Mouse (Mus musculus) stomach, postnatal 0 days (tissue): ENCODE results near the gene Ripk1. TPM values are rescaled to one million over a fixed set of nuclear protein-coding genes. Genes with fewer than 3 reads are reported as not detected.

Experiments
- ATAC-seq: fragments of 200-750 bp; cut with Nextera tagmentation; 2 replicates; pipeline ENCODE4 v1.8.0; 2017; ENCODE audit not compliant: low FRiP score, low TSS enrichment
- DNase-seq: peaks from one replicate; pipeline ENCODE4 v3.0.0-alpha.2; 2016; ENCODE audit warnings: low spot score
- H3K27ac ChIP-seq: fragments of 300-500 bp; sonication (generic); replicated peaks from 2 replicates; pipeline ENCODE4 v1.5.1; 2014; ENCODE audit warnings: mild to moderate bottlenecking, control low read depth
- H3K27me3 ChIP-seq: fragments of 300-500 bp; sonication (generic); 2 replicates; pipeline ENCODE4 v1.6.1; 2014; ENCODE audit warnings: low read length; ENCODE audit not compliant: control insufficient read depth, insufficient read depth
- H3K36me3 ChIP-seq: fragments of 300-500 bp; sonication (generic); 2 replicates; pipeline ENCODE4 v1.6.1; 2014; ENCODE audit warnings: low read length, mixed read lengths; ENCODE audit not compliant: control insufficient read depth, insufficient read depth
- H3K4me1 ChIP-seq: fragments of 300-500 bp; sonication (generic); replicated peaks from 2 replicates; pipeline ENCODE4 v1.6.1; 2014; ENCODE audit warnings: antibody characterized with exemption; ENCODE audit not compliant: control insufficient read depth, insufficient read depth
- H3K4me2 ChIP-seq: fragments of 300-500 bp; sonication (generic); replicated peaks from 2 replicates; pipeline ENCODE4 v1.6.1; 2014; ENCODE audit warnings: low read depth, mild to moderate bottlenecking, control low read depth, moderate library complexity
- H3K4me3 ChIP-seq: fragments of 300-500 bp; sonication (generic); 2 replicates; pipeline ENCODE4 v1.5.1; 2014; ENCODE audit warnings: low read depth, low read length, control low read depth
- H3K9ac ChIP-seq: fragments of 300-500 bp; sonication (generic); 2 replicates; pipeline ENCODE4 v1.6.1; 2014; ENCODE audit warnings: mild to moderate bottlenecking, low read length, control low read depth, mixed read lengths
- H3K9me3 ChIP-seq: fragments of 300-500 bp; sonication (generic); 2 replicates; pipeline ENCODE4 v1.6.1; 2016; ENCODE audit warnings: low read length; ENCODE audit not compliant: control insufficient read depth
- CTCF ChIP-seq: IDR thresholded peaks from 2 replicates; pipeline ENCODE4 v1.5.1; 2016; ENCODE audit warnings: antibody characterized with exemption, low read depth, mild to moderate bottlenecking, moderate library complexity
- EP300 ChIP-seq: optimal IDR thresholded peaks from 2 replicates; pipeline ENCODE3; 2016; ENCODE audit warnings: antibody characterized with exemption
- WGBS: fragments of 180-500 bp; shearing (Covaris S2); extraction: QIAGEN DNeasy Blood & Tissue Kit; methylation state at CpG from one replicate; pipeline ENCODE4 v1.1.7; 2014; 5-methylcytosine and 5-hydroxymethylcytosine counted together
- polyA plus RNA-seq: library from polyadenylated mRNA; unstranded; fragments of >200 nt; fragmentation: Nextera tagmentation; extraction: Ambion mirVana; gene quantifications from 2 replicates; pipeline ENCODE4 v1.2.1, GENCODE M21; 2015

Gene Ripk1
- polyA plus RNA-seq, 1 experiment from 2014 or later = 13.2 TPM

GRCm38 (mm10) chr13:34043716-34044393 is 41.7 kb downstream of the Ripk1 start:
- H3K4me2 ChIP-seq = no peak overlapping the region
- no peak for ATAC-seq
- WGBS = 69% methylated on average over 7 of the region's 7 CpGs

GRCm38 (mm10) chr13:34045511-34046249 is 43.5 kb downstream of the Ripk1 start:
- Histone ChIP-seq H3K27me3 (no peaks in the 10 kb centered on the region), H3K4me3 (no peak overlapping the region), H3K9me3 (no peaks in the 10 kb centered on the region), H3K36me3 (0 out of 2 replicates have a peak, but pooled peaks cover 7% of the 10 kb centered on the region), H3K4me2 (no peak overlapping the region), H3K27ac (no peak overlapping the region), H3K9ac (no peak overlapping the region), H3K4me1 (no peaks in the 10 kb centered on the region)
- WGBS = 41% methylated on average over 5 of the region's 5 CpGs
- ATAC-seq = peak; percentile 63
- DNase-seq = peak; percentile 17
- no peak for TF ChIP-seq CTCF
- TF ChIP-seq EP300 = no peak

More at GRCm38 (mm10) chr13:34043716-34044393, 41.7 kb downstream of the Ripk1 start:
- no peaks in the 10 kb centered on the region for H3K27me3 ChIP-seq
- H3K36me3 ChIP-seq = 0 out of 2 replicates have a peak, but pooled peaks cover 4% of the 10 kb centered on the region
- H3K27ac ChIP-seq = no peak overlapping the region
- no peaks in the 10 kb centered on the region for H3K9me3 ChIP-seq
- TF ChIP-seq CTCF (no peak), EP300 (no peak)
- no peak overlapping the region for H3K9ac ChIP-seq
- no peaks in the 10 kb centered on the region for H3K4me1 ChIP-seq
- DNase-seq = no peak
- H3K4me3 ChIP-seq = no peak overlapping the region

GRCm38 (mm10) chr13:34046421-34047012 is 44.4 kb downstream of the Ripk1 start:
- 42% methylated on average over 11 of the region's 11 CpGs for WGBS
- DNase-seq (peak; percentile 76), ATAC-seq (peak; percentile 88)
- H3K4me2 ChIP-seq = no peak overlapping the region
- H3K4me3 ChIP-seq = no peak overlapping the region
- H3K9me3 ChIP-seq = no peaks in the 10 kb centered on the region
- H3K9ac ChIP-seq = no peak overlapping the region
- 0 out of 2 replicates have a peak, but pooled peaks cover 10% of the 10 kb centered on the region for H3K36me3 ChIP-seq
- no peaks in the 10 kb centered on the region for H3K27me3 ChIP-seq
- TF ChIP-seq EP300 = no peak
- peak; percentile 96 for TF ChIP-seq CTCF
- H3K4me1 ChIP-seq = no peaks in the 10 kb centered on the region
- H3K27ac ChIP-seq = no peak overlapping the region

GRCm38 (mm10) chr13:34047526-34047925 is 45.4 kb downstream of the Ripk1 start:
- H3K4me1 ChIP-seq = no peaks in the 10 kb centered on the region
- TF ChIP-seq EP300 (no peak), CTCF (no peak)
- H3K9ac ChIP-seq = no peak overlapping the region
- DNase-seq = no peak
- WGBS = 89% methylated on average over 3 of the region's 3 CpGs
- H3K4me2 ChIP-seq = no peak overlapping the region
- no peaks in the 10 kb centered on the region for H3K27me3 ChIP-seq
- H3K9me3 ChIP-seq = no peaks in the 10 kb centered on the region
- H3K36me3 ChIP-seq = 0 out of 2 replicates have a peak, but pooled peaks cover 10% of the 10 kb centered on the region
- no peak for ATAC-seq
- no peak overlapping the region for H3K27ac ChIP-seq
- no peak overlapping the region for H3K4me3 ChIP-seq

- H3K36me3 ChIP-seq = 0 out of 2 replicates have a peak, but pooled peaks cover 10% of the 10 kb centered on the region
- H3K4me2 ChIP-seq = no peak overlapping the region
- ATAC-seq = no peak
- H3K9ac ChIP-seq = no peak overlapping the region
- TF ChIP-seq EP300 (no peak), CTCF (no peak)
- no peaks in the 10 kb centered on the region for H3K9me3 ChIP-seq
- H3K27me3 ChIP-seq = no peaks in the 10 kb centered on the region
- H3K4me3 ChIP-seq = no peak overlapping the region
- WGBS = 90% methylated on average over 8 of the region's 8 CpGs
- DNase-seq = no peak
- H3K4me1 ChIP-seq = no peaks in the 10 kb centered on the region
- H3K27ac ChIP-seq = no peak overlapping the region
These were observed 48.3 kb downstream of the Ripk1 start for GRCm38 (mm10) chr13:34050479-34050878.

- no peaks in the 10 kb centered on the region for H3K27me3 ChIP-seq
- no peaks in the 10 kb centered on the region for H3K9me3 ChIP-seq
- H3K4me2 ChIP-seq = no peak overlapping the region
- ATAC-seq (no peak), DNase-seq (no peak)
- H3K36me3 ChIP-seq = peaks cover 10% of the 10 kb centered on the region; the same call in 1 of the 2 replicates
- no peak overlapping the region for H3K27ac ChIP-seq
- WGBS = 91% methylated on average over 3 of the region's 3 CpGs
- no peak overlapping the region for H3K4me3 ChIP-seq
- no peak overlapping the region for H3K9ac ChIP-seq
- TF ChIP-seq EP300 (no peak), CTCF (no peak)
- no peaks in the 10 kb centered on the region for H3K4me1 ChIP-seq
These were observed 49.5 kb downstream of the Ripk1 start for GRCm38 (mm10) chr13:34051692-34052091.
